Mouse (Mus musculus) midbrain, embryonic 14.5 days (tissue): ENCODE data around the gene Rhebl1. TPM values are rescaled to one million over a fixed set of nuclear protein-coding genes. Genes with fewer than 3 reads are reported as not detected.
A peak's percentile ranks its signal among the peaks of the same experiment; 100 is the strongest.
"Not testable (repeated sequence)": the region's sequence is repeated elsewhere in the genome, so short reads cannot be mapped to it uniquely, and the experiment has no call there.

Experiments used
- ATAC-seq: fragments of 200-750 bp; cut with Nextera tagmentation; 2 replicates; pipeline ENCODE4 v1.8.0; 2017; ENCODE audit warnings: moderate number of reproducible peaks, moderate library complexity; ENCODE audit not compliant: low FRiP score, low TSS enrichment
- DNase-seq: peaks from one replicate; pipeline ENCODE4 v3.0.0-alpha.2; 2015
- H3K27ac ChIP-seq: fragments of 300-500 bp; sonication (generic); replicated peaks from 2 replicates; pipeline ENCODE4 v1.5.1; 2014; ENCODE audit warnings: mild to moderate bottlenecking, low read depth, low read length, moderate library complexity
- H3K27me3 ChIP-seq: fragments of 300-500 bp; sonication (generic); 2 replicates; pipeline ENCODE4 v1.6.1; 2014; ENCODE audit warnings: low read length, control low read depth, mixed read lengths; ENCODE audit not compliant: control insufficient read depth, insufficient read depth
- H3K36me3 ChIP-seq: fragments of 300-500 bp; sonication (generic); 2 replicates; pipeline ENCODE4 v1.6.1; 2014; ENCODE audit warnings: low read length, control low read depth; ENCODE audit not compliant: control insufficient read depth, insufficient read depth
- H3K4me1 ChIP-seq: fragments of 300-500 bp; sonication (generic); 2 replicates; pipeline ENCODE4 v1.6.1; 2014; ENCODE audit warnings: mild to moderate bottlenecking, antibody characterized with exemption, low read length, control low read depth; ENCODE audit not compliant: control insufficient read depth, insufficient read depth
- H3K4me2 ChIP-seq: fragments of 300-500 bp; sonication (generic); 2 replicates; pipeline ENCODE4 v1.6.1; 2014; ENCODE audit warnings: mild to moderate bottlenecking, low read length, moderate library complexity
- H3K4me3 ChIP-seq: fragments of 300-500 bp; sonication (generic); replicated peaks from 2 replicates; pipeline ENCODE4 v1.5.1; 2014; ENCODE audit warnings: low read depth, low read length
- H3K9ac ChIP-seq: fragments of 300-500 bp; sonication (generic); replicated peaks from 2 replicates; pipeline ENCODE4 v1.6.1; 2014; ENCODE audit warnings: mild to moderate bottlenecking, low read length, moderate library complexity
- H3K9me3 ChIP-seq: fragments of 300-500 bp; sonication (generic); 2 replicates; pipeline ENCODE4 v1.6.1; 2016; ENCODE audit warnings: low read length, control low read depth, mixed read lengths; ENCODE audit not compliant: control insufficient read depth
- WGBS: fragments of 180-500 bp; shearing (Covaris S2); extraction: QIAGEN DNeasy Blood & Tissue Kit; methylation state at CpG from one replicate; pipeline ENCODE4 v1.1.7; 2014; 5-methylcytosine and 5-hydroxymethylcytosine counted together
- polyA plus RNA-seq: library from polyadenylated mRNA; unstranded; fragments of >200 nt; fragmentation: Nextera tagmentation; extraction: Ambion mirVana; gene quantifications from 2 replicates; pipeline ENCODE4 v1.2.1, GENCODE M21; 2014

The Rhebl1 gene
- polyA plus RNA-seq, 1 experiment from 2014 or later: 23.7 TPM

- 27% methylated on average over 8 of the region's 8 CpGs for WGBS
- not testable (repeated sequence) for DNase-seq, ATAC-seq, H3K9me3 ChIP-seq, H3K36me3 ChIP-seq, H3K27me3 ChIP-seq
- peaks cover 20% of the 10 kb centered on the region for H3K4me1 ChIP-seq
- peak overlapping the region; percentile 44; the same call in 1 of the 2 replicates for H3K9ac ChIP-seq
- peak overlapping the region; percentile 91 for H3K4me3 ChIP-seq
- H3K4me2 ChIP-seq: peak overlapping the region; percentile 78
- peak overlapping the region; percentile 54; the same call in 1 of the 2 replicates for H3K27ac ChIP-seq
Observed at GRCm38 (mm10) chr15:98918499-98918895, 24.2 kb upstream of the Rhebl1 start.

GRCm38 (mm10) chr15:98917538-98918498, 23.5 kb upstream of the Rhebl1 start, which contains the start of gene Lmbr1l:
TSS of gene Lmbr1l (minus strand) at chr15:98918231.
- ATAC-seq (peak; percentile 98), DNase-seq (peak; percentile 99)
- peak within 1 kb of the TSS; percentile 97 for H3K27ac ChIP-seq
- H3K4me1 ChIP-seq: peaks cover 20% of the 10 kb centered on the region
- no peaks in the 10 kb centered on the region for H3K9me3 ChIP-seq
- no peaks in the 10 kb centered on the region for H3K27me3 ChIP-seq
- peaks cover 12% of the 10 kb centered on the region for H3K36me3 ChIP-seq
- H3K9ac ChIP-seq: peak within 1 kb of the TSS; percentile 84
- WGBS: under 1% methylated on average over 82 of the region's 82 CpGs
- peak within 1 kb of the TSS; percentile 91 for H3K4me3 ChIP-seq
- peak within 1 kb of the TSS; percentile 78 for H3K4me2 ChIP-seq

GRCm38 (mm10) chr15:98917091-98917490, 22.8 kb upstream of the Rhebl1 start:
- DNase-seq (peak; percentile 51), ATAC-seq (no peak)
- H3K9me3 ChIP-seq: no peaks in the 10 kb centered on the region
- peaks cover 20% of the 10 kb centered on the region for H3K36me3 ChIP-seq
- H3K4me3 ChIP-seq: peak overlapping the region; percentile 91
- under 1% methylated on average over 14 of the region's 14 CpGs for WGBS
- peak overlapping the region; percentile 84 for H3K9ac ChIP-seq
- peak overlapping the region; percentile 78 for H3K4me2 ChIP-seq
- no peaks in the 10 kb centered on the region for H3K27me3 ChIP-seq
- peaks cover 20% of the 10 kb centered on the region for H3K4me1 ChIP-seq
- peak overlapping the region; percentile 97 for H3K27ac ChIP-seq

GRCm38 (mm10) chr15:98916016-98916415, 21.7 kb upstream of the Rhebl1 start:
- Histone ChIP-seq H3K4me1 (peaks cover 20% of the 10 kb centered on the region), H3K9me3 (no peaks in the 10 kb centered on the region), H3K36me3 (peaks cover 30% of the 10 kb centered on the region), H3K27ac (no peak overlapping the region), H3K4me3 (peak overlapping the region; percentile 91), H3K4me2 (peak overlapping the region; percentile 78), H3K9ac (peak overlapping the region; percentile 84; the same call in 1 of the 2 replicates), H3K27me3 (no peaks in the 10 kb centered on the region)
- no peak for DNase-seq
- WGBS: 91% methylated on average over 4 of the region's 4 CpGs
- no peak for ATAC-seq

- no peak for ATAC-seq
- 94% methylated on average over 6 of the region's 6 CpGs for WGBS
- Histone ChIP-seq H3K4me3 (no peak overlapping the region), H3K27ac (no peak overlapping the region), H3K27me3 (no peaks in the 10 kb centered on the region), H3K9me3 (no peaks in the 10 kb centered on the region), H3K36me3 (peaks cover 40% of the 10 kb centered on the region), H3K4me2 (no peak overlapping the region), H3K4me1 (peaks cover 20% of the 10 kb centered on the region), H3K9ac (no peak overlapping the region)
- no peak for DNase-seq
Observed at GRCm38 (mm10) chr15:98914903-98915302, 20.6 kb upstream of the Rhebl1 start.

- ATAC-seq: no peak
- peaks cover 69% of the 10 kb centered on the region for H3K36me3 ChIP-seq
Observed at GRCm38 (mm10) chr15:98904692-98905091, 10.4 kb upstream of the Rhebl1 start.

GRCm38 (mm10) chr15:98902600-98902999, 8.3 kb upstream of the Rhebl1 start:
- WGBS: 88% methylated on average over 2 of the region's 2 CpGs
- no peak overlapping the region for H3K27ac ChIP-seq
- ATAC-seq: no peak
- no peak overlapping the region for H3K4me2 ChIP-seq
- peaks cover 48% of the 10 kb centered on the region for H3K36me3 ChIP-seq
- no peaks in the 10 kb centered on the region for H3K9me3 ChIP-seq
- no peak for DNase-seq
- H3K9ac ChIP-seq: no peak overlapping the region
- peaks cover 5% of the 10 kb centered on the region; the same call in 1 of the 2 replicates for H3K4me1 ChIP-seq
- no peak overlapping the region for H3K4me3 ChIP-seq
- H3K27me3 ChIP-seq: peaks cover 19% of the 10 kb centered on the region

More at GRCm38 (mm10) chr15:98904692-98905091, 10.4 kb upstream of the Rhebl1 start:
- H3K27me3 ChIP-seq: no peaks in the 10 kb centered on the region
- peak; percentile 79 for DNase-seq
- no peak overlapping the region for H3K9ac ChIP-seq
- 29% methylated on average over 10 of the region's 10 CpGs for WGBS
- no peaks in the 10 kb centered on the region for H3K4me1 ChIP-seq
- H3K4me3 ChIP-seq: no peak overlapping the region
- H3K4me2 ChIP-seq: no peak overlapping the region
- no peak overlapping the region for H3K27ac ChIP-seq
- H3K9me3 ChIP-seq: no peaks in the 10 kb centered on the region

GRCm38 (mm10) chr15:98901530-98901929, 7.2 kb upstream of the Rhebl1 start:
- 73% methylated on average over 1 of the region's 1 CpGs for WGBS
- no peak for ATAC-seq
- peaks cover 5% of the 10 kb centered on the region; the same call in 1 of the 2 replicates for H3K4me1 ChIP-seq
- no peak overlapping the region for H3K27ac ChIP-seq
- H3K4me3 ChIP-seq: no peak overlapping the region
- H3K4me2 ChIP-seq: no peak overlapping the region
- peaks cover 30% of the 10 kb centered on the region for H3K27me3 ChIP-seq
- H3K36me3 ChIP-seq: peaks cover 38% of the 10 kb centered on the region
- H3K9ac ChIP-seq: no peak overlapping the region
- no peaks in the 10 kb centered on the region for H3K9me3 ChIP-seq
- DNase-seq: no peak
